Mouse (Mus musculus) hindbrain, postnatal 0 days (tissue): ENCODE results near the gene Nkx2-5. TPM values are rescaled to one million over a fixed set of nuclear protein-coding genes. Genes with fewer than 3 reads are reported as not detected.

ENCODE experiments used
- ATAC-seq: fragments of 200-750 bp; cut with Nextera tagmentation; 2 replicates; pipeline ENCODE4 v1.8.0; 2017; ENCODE audit warnings: mild to moderate bottlenecking, moderate TSS enrichment, moderate library complexity
- DNase-seq: peaks from one replicate; pipeline ENCODE4 v3.0.0-alpha.2; 2015; ENCODE audit warnings: low spot score
- H3K27ac ChIP-seq: fragments of 300-500 bp; sonication (generic); 2 replicates; pipeline ENCODE4 v1.5.1; 2014; ENCODE audit warnings: mild to moderate bottlenecking
- H3K27me3 ChIP-seq: fragments of 300-500 bp; sonication (generic); 2 replicates; pipeline ENCODE4 v1.6.1; 2014; ENCODE audit warnings: low read length, mixed read lengths; ENCODE audit not compliant: insufficient read depth
- H3K36me3 ChIP-seq: fragments of 300-500 bp; sonication (generic); 2 replicates; pipeline ENCODE4 v1.6.1; 2014; ENCODE audit warnings: low read length, mixed read lengths; ENCODE audit not compliant: insufficient read depth
- H3K4me1 ChIP-seq: fragments of 300-500 bp; sonication (generic); 2 replicates; pipeline ENCODE4 v1.6.1; 2014; ENCODE audit warnings: antibody characterized with exemption, low read length, mixed read lengths; ENCODE audit not compliant: insufficient read depth
- H3K4me2 ChIP-seq: fragments of 300-500 bp; sonication (generic); 2 replicates; pipeline ENCODE4 v1.6.1; 2014; ENCODE audit warnings: low read depth, mild to moderate bottlenecking, low read length, moderate library complexity, mixed read lengths
- H3K4me3 ChIP-seq: fragments of 300-500 bp; sonication (generic); 2 replicates; pipeline ENCODE4 v1.5.1; 2014; ENCODE audit warnings: low read length
- H3K9ac ChIP-seq: fragments of 300-500 bp; sonication (generic); replicated peaks from 2 replicates; pipeline ENCODE4 v1.6.1; 2014; ENCODE audit warnings: mild to moderate bottlenecking, low read length, moderate library complexity, mixed read lengths
- H3K9me3 ChIP-seq: fragments of 300-500 bp; sonication (generic); 2 replicates; pipeline ENCODE4 v1.6.1; 2016; ENCODE audit warnings: low read length, mixed read lengths
- CTCF ChIP-seq: IDR thresholded peaks from 2 replicates; pipeline ENCODE4 v1.5.1; 2016; ENCODE audit warnings: antibody characterized with exemption, control low read depth, low read depth
- WGBS: fragments of 180-500 bp; shearing (Covaris S2); extraction: QIAGEN DNeasy Blood & Tissue Kit; methylation state at CpG from one replicate; pipeline ENCODE4 v1.1.7; 2014; 5-methylcytosine and 5-hydroxymethylcytosine counted together
- polyA plus RNA-seq: library from polyadenylated mRNA; unstranded; fragments of >200 nt; fragmentation: Nextera tagmentation; extraction: Ambion mirVana; gene quantifications from 2 replicates; pipeline ENCODE4 v1.2.1, GENCODE M21; 2015
- total RNA-seq: library from RNA; depleted of rRNA; stranded (reverse); fragments of >200 nt; gene quantifications from 2 replicates; pipeline ENCODE4 v1.2.3, GENCODE M21; 2014

Nkx2-5 gene
- total and polyA plus RNA-seq, 2 experiments from 2014 or later = not detected

GRCm38 (mm10) chr17:26802886-26803285 is 41.9 kb downstream of the Nkx2-5 start:
- WGBS = 88% methylated on average over 3 of the region's 3 CpGs
- no peak overlapping the region for H3K4me3 ChIP-seq
- no peaks in the 10 kb centered on the region for H3K36me3 ChIP-seq
- TF ChIP-seq CTCF = no peak
- H3K9ac ChIP-seq = no peak overlapping the region
- no peak overlapping the region for H3K27ac ChIP-seq
- no peak for DNase-seq
- no peak overlapping the region for H3K4me2 ChIP-seq
- H3K27me3 ChIP-seq = no peaks in the 10 kb centered on the region
- H3K9me3 ChIP-seq = no peaks in the 10 kb centered on the region
- ATAC-seq = no peak
- H3K4me1 ChIP-seq = no peaks in the 10 kb centered on the region

DNA sequence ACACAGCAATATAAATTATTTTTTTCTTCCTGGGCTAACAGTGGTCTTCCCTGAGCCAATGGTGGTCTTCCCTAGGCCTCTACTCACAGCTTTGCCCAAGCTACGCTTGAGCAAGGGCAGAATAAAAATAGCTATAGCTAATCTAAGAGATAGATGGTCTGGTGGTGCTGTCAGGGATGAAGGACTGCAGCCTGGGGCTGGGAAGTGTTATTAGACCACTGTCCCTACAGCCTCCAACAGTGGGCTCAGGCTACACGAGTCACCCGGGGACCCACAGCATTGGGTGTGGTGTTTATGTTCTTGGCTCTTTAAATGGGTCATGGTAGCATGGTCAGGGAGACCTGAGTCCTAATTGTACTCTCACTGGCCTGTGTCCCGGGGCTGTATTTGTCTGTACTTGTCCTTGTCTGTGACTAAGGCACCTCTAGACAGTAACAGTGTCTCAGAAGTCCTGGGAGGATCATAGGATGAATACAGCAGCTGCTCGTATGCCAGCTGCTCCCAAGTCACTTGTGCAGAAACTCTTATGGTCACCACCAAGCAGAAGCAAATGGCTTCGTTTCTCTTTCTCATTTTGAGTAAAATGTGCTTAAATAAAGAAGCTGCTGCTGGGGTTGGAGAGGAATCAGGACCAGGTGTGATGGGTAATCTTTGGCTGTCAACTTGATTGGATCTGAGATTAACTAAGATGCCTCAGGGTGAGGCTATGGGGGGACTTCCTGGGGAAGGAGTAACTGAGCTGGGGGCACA is 47.3 kb downstream of the Nkx2-5 start:
- Histone ChIP-seq H3K4me1 (no peaks in the 10 kb centered on the region), H3K9ac (no peak overlapping the region), H3K4me3 (no peak overlapping the region), H3K4me2 (no peak overlapping the region), H3K36me3 (peaks cover 7% of the 10 kb centered on the region; the same call in 1 of the 2 replicates), H3K27me3 (no peaks in the 10 kb centered on the region), H3K27ac (no peak overlapping the region), H3K9me3 (no peaks in the 10 kb centered on the region)
- TF ChIP-seq CTCF = no peak
- 72% methylated on average over 6 of the region's 6 CpGs for WGBS
- ATAC-seq = no peak
- no peak for DNase-seq

- no peak for DNase-seq
- Histone ChIP-seq H3K9me3 (no peaks in the 10 kb centered on the region), H3K4me1 (no peaks in the 10 kb centered on the region), H3K27me3 (no peaks in the 10 kb centered on the region), H3K4me2 (no peak overlapping the region), H3K9ac (no peak overlapping the region), H3K4me3 (no peak overlapping the region), H3K36me3 (peaks cover 29% of the 10 kb centered on the region), H3K27ac (no peak overlapping the region)
- no peak for ATAC-seq
- 82% methylated on average over 7 of the region's 7 CpGs for WGBS
- no peak for TF ChIP-seq CTCF
Observed at GRCm38 (mm10) chr17:26795386-26795785, 49.4 kb downstream of the Nkx2-5 start.

DNA sequence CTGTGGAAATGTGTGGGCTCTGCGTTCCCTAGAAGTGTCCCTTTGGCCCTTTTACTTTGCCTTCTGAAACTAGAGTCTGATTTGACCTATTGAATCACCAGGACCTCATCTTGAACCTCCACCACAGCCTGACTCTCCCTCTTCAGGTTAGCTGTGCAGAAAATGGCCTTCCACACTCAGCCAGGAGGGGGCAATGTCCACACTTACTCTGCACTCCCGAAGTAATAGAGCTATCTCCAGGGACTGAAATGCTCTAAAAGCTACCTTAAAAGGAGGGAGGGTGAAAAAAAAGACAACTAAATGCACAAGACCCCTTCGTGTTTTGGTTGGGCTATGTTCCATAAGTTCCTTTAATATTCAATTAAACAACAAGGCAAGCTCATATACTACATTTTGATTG is 50.1 kb downstream of the Nkx2-5 start:
- Histone ChIP-seq H3K36me3 (peaks cover 34% of the 10 kb centered on the region), H3K4me3 (no peak overlapping the region), H3K9me3 (no peaks in the 10 kb centered on the region), H3K27me3 (no peaks in the 10 kb centered on the region), H3K27ac (no peak overlapping the region), H3K4me2 (no peak overlapping the region), H3K9ac (no peak overlapping the region), H3K4me1 (no peaks in the 10 kb centered on the region)
- no peak for ATAC-seq
- peak; percentile 80 for TF ChIP-seq CTCF
- WGBS = 22% methylated on average over 3 of the region's 3 CpGs
- DNase-seq = peak; percentile 63

- Histone ChIP-seq H3K9me3 (no peaks in the 10 kb centered on the region), H3K4me2 (no peak overlapping the region), H3K4me3 (no peak overlapping the region), H3K36me3 (peaks cover 49% of the 10 kb centered on the region), H3K27me3 (no peaks in the 10 kb centered on the region), H3K27ac (no peak overlapping the region), H3K4me1 (no peaks in the 10 kb centered on the region), H3K9ac (no peak overlapping the region)
- ATAC-seq = no peak
- 89% methylated on average over 5 of the region's 5 CpGs for WGBS
- DNase-seq = no peak
- no peak for TF ChIP-seq CTCF
Observed at GRCm38 (mm10) chr17:26793068-26793765, 51.6 kb downstream of the Nkx2-5 start.

DNA sequence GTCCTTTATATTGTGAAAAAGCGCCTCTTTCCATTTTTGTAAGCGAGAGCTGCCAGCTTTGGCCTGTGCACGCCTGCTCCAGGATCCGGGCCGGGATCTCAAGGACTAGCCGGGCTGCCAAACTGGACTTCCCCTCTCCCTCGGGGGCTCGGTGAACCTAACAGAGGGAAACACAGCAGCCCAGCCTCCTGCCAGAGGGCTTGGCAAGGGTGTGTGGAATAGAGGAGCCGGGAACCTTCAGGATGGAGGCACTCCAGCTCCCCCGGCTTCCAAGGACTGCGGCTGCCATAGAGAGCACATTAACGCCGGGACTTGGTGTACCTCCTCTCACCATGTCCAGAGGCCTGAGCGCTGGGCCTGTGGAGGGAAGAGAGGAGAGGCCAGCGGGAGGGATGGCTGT is 52.7 kb downstream of the Nkx2-5 start:
- Histone ChIP-seq H3K9me3 (no peaks in the 10 kb centered on the region), H3K27me3 (no peaks in the 10 kb centered on the region), H3K4me3 (no peak overlapping the region), H3K27ac (no peak overlapping the region), H3K4me1 (no peaks in the 10 kb centered on the region), H3K4me2 (no peak overlapping the region), H3K9ac (no peak overlapping the region), H3K36me3 (peaks cover 54% of the 10 kb centered on the region)
- ATAC-seq (no peak), DNase-seq (no peak)
- no peak for TF ChIP-seq CTCF
- 90% methylated on average over 15 of the region's 15 CpGs for WGBS

GRCm38 (mm10) chr17:26791580-26791979 is 53.2 kb downstream of the Nkx2-5 start:
- no peak overlapping the region for H3K4me2 ChIP-seq
- no peaks in the 10 kb centered on the region for H3K27me3 ChIP-seq
- peaks cover 59% of the 10 kb centered on the region for H3K36me3 ChIP-seq
- ATAC-seq (no peak), DNase-seq (no peak)
- H3K9ac ChIP-seq = no peak overlapping the region
- no peaks in the 10 kb centered on the region for H3K9me3 ChIP-seq
- no peak overlapping the region for H3K27ac ChIP-seq
- H3K4me1 ChIP-seq = no peaks in the 10 kb centered on the region
- H3K4me3 ChIP-seq = no peak overlapping the region
- WGBS = 89% methylated on average over 7 of the region's 7 CpGs
- TF ChIP-seq CTCF = no peak
